Mouse (Mus musculus): Measurements from ENCODE around the gene Prss30.
"Not testable (repeated sequence)": the region's sequence is repeated elsewhere in the genome, so short reads cannot be mapped to it uniquely, and the experiment has no call there.

Prss30 gene

GRCm38 (mm10) chr17:23984989-23985388 lies 4.6 kb upstream of the Prss30 start:
- DNase-seq (ENCODE audit: low spot score in 2 of 2), result no peak

- no peak for DNase-seq (ENCODE audit: low spot score in 2 of 2)
Measured at GRCm38 (mm10) chr17:23982912-23983311, 2.5 kb upstream of the Prss30 start.

GRCm38 (mm10) chr17:23979471-23979870 lies 895 bp downstream of the Prss30 start:
- no peak for DNase-seq (ENCODE audit: low spot score in 2 of 2)

- no peak for DNase-seq (ENCODE audit: low spot score in 2 of 2)
Measured at GRCm38 (mm10) chr17:23976665-23977064, 3.7 kb downstream of the Prss30 start.

- DNase-seq (ENCODE audit: low spot score in 2 of 2), result no peak
Measured at GRCm38 (mm10) chr17:23971315-23971714, 9.1 kb downstream of the Prss30 start.

- peak; percentile 58 to 67 for DNase-seq (ENCODE audit: low spot score in 2 of 2)
Measured at GRCm38 (mm10) chr17:23969231-23969630, 11.1 kb downstream of the Prss30 start.

- no peak for DNase-seq (ENCODE audit: low spot score in 2 of 2)
Measured at GRCm38 (mm10) chr17:23968780-23969179, 11.6 kb downstream of the Prss30 start.

GRCm38 (mm10) chr17:23966658-23967401 lies 13.5 kb downstream of the Prss30 start:
- DNase-seq (ENCODE audit: low spot score in 2 of 2), result no peak

GRCm38 (mm10) chr17:23965805-23966425 lies 14.5 kb downstream of the Prss30 start:
- DNase-seq (ENCODE audit: low spot score in 2 of 2), result no peak

- DNase-seq (ENCODE audit: low spot score in 2 of 2), result no peak
Measured at GRCm38 (mm10) chr17:23961573-23962122, 18.7 kb downstream of the Prss30 start.

GRCm38 (mm10) chr17:23960084-23960738 lies 20.2 kb downstream of the Prss30 start:
- DNase-seq (ENCODE audit: low spot score in 2 of 2), result peak; percentile 60 to 67

GRCm38 (mm10) chr17:23955174-23955573 lies 25.2 kb downstream of the Prss30 start, which contains the start of gene Sbpl:
Gene Sbpl, minus strand, starts transcription at chr17:23955274.
- DNase-seq (ENCODE audit: low spot score in 2 of 2), result no peak

- not testable (repeated sequence) for DNase-seq (ENCODE audit: low spot score in 2 of 2)
Measured at GRCm38 (mm10) chr17:23950828-23951227, 29.5 kb downstream of the Prss30 start.

GRCm38 (mm10) chr17:23949068-23949467 lies 31.3 kb downstream of the Prss30 start:
- no peak for DNase-seq (ENCODE audit: low spot score in 2 of 2)

- peak in 1 of 2 experiments; percentile 20 for DNase-seq (ENCODE audit: low spot score in 2 of 2)
Measured at GRCm38 (mm10) chr17:23947486-23947885, 32.9 kb downstream of the Prss30 start.

- no peak for DNase-seq (ENCODE audit: low spot score in 2 of 2)
Measured at GRCm38 (mm10) chr17:23941372-23941771, 39.0 kb downstream of the Prss30 start, which contains the start of gene Sbp. Gene Sbp, plus strand, starts transcription at chr17:23941672.

GRCm38 (mm10) chr17:23931157-23931556 lies 49.2 kb downstream of the Prss30 start:
- no peak for DNase-seq (ENCODE audit: low spot score in 2 of 2)

GRCm38 (mm10) chr17:23925090-23925493 lies 55.3 kb downstream of the Prss30 start:
- peak; percentile 37 to 50 for DNase-seq (ENCODE audit: low spot score in 2 of 2)

GRCm38 (mm10) chr17:23924531-23925007 lies 55.8 kb downstream of the Prss30 start:
- DNase-seq (ENCODE audit: low spot score in 2 of 2), result peak; percentile 88
